Comparison of ENCODE assay signal across 13 mouse cellular contexts in the genomic region with DNA sequence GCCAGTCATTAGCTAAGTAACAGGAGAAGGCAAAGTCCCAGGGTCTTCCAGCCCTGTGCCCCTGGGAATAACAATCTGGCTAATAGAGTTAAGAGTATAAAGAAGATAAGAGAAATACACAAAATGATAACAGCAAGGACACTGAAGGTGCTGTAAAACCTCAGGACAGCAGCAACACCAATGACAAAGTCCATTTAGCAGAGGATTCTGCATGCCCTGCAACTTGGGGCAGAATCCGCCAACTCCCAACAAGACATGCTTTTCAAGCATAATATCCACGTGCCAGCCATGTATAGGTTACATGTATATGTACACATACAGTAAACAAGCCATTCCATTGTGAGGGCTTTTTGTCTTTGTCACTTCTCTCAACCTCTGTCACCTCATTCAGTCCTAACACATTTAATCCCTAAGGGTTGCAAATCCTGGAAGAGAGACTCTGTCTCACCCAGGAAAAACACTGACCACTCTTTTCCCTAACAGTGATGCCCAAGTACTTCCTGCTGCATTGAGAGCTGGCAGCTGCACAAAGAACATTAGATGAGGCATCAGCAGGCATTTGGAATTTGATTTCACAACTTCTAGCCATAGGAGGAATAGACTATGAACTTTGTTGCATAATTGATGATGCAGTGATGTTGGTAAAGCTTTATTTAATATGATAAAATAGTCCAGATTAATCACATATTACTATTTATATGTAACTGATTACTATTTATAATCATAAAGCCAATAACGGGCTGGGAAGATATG.
"Had no signal": no experiment of that assay in that cellular context is flagged by ENCODE, and none has a peak within 500 bp of the region (broad histone marks: within the 10 kb centered on the region; RNA-seq: fewer than 3 reads in every experiment).

No protein-coding gene starts in this region.

- H3K27me3 ChIP-seq: liver, embryonic 15.5 days; midbrain, embryonic 13.5 days; stomach, embryonic 15.5 days had no signal

- H3K4me1 ChIP-seq: limb, embryonic 10.5 days; midbrain, embryonic 13.5 days; stomach, embryonic 15.5 days had no signal

- H3K36me3 ChIP-seq: limb, embryonic 10.5 days; liver, embryonic 15.5 days; midbrain, embryonic 13.5 days; stomach, embryonic 15.5 days had no signal

- H3K27ac ChIP-seq: limb, embryonic 10.5 days; liver, embryonic 15.5 days; midbrain, embryonic 13.5 days; stomach, embryonic 15.5 days had no signal

- DNase-seq: kidney, adult 9 months; kidney, postnatal 10 days; lung, adult 2 months; lung, postnatal 36 days; right cerebral cortex, postnatal 4 days; thymus, adult 2 months; thymus, postnatal 25 days had no signal

- ATAC-seq: lung, postnatal 0 days; midbrain, embryonic 13.5 days had no signal

- H3K4me3 ChIP-seq: limb, embryonic 10.5 days; liver, embryonic 15.5 days; midbrain, embryonic 13.5 days; stomach, embryonic 15.5 days had no signal

- H3K4me2 ChIP-seq: liver, embryonic 11.5 days; liver, embryonic 15.5 days; midbrain, embryonic 13.5 days; stomach, embryonic 15.5 days had no signal

- H3K9me3 ChIP-seq: limb, embryonic 10.5 days; liver, embryonic 15.5 days; midbrain, embryonic 13.5 days; stomach, embryonic 15.5 days had no signal

- H3K9ac ChIP-seq: liver, embryonic 15.5 days; midbrain, embryonic 13.5 days; stomach, embryonic 15.5 days had no signal
